Mouse (Mus musculus): ENCODE results near the gene Acadl. TPM values are rescaled to one million over a fixed set of nuclear protein-coding genes. Genes with fewer than 3 reads are reported as not detected.

The Acadl gene
- total RNA-seq, 2 experiments from 2014 or later, result 425 to 522 TPM

GRCm38 (mm10) chr1:66792838-66793466 is 70.1 kb downstream of the Acadl start:
- DNase-seq (ENCODE audit: low spot score in 2 of 2), result no peak

GRCm38 (mm10) chr1:66782296-66782695 is 80.8 kb downstream of the Acadl start:
- DNase-seq (ENCODE audit: low spot score in 2 of 2), result no peak

GRCm38 (mm10) chr1:66781027-66781426 is 82.0 kb downstream of the Acadl start:
- DNase-seq (ENCODE audit: low spot score in 2 of 2), result no peak

Other genes with a start within 250 kb of the Acadl start
- gene Rpe, start 162.4 kb downstream of the Acadl start, total RNA-seq (2021), result 10 to 100 TPM; 46.8 to 53.7 TPM
- 10 to 100 TPM; 25.4 to 26.1 TPM for gene Kansl1l, start 45.7 kb downstream of the Acadl start, total RNA-seq (2021)
- gene Myl1, start 82.1 kb upstream of the Acadl start, total RNA-seq (2021), result 100 to 1,000 TPM; 165 to 468 TPM
- gene Lancl1, start 175.6 kb upstream of the Acadl start, total RNA-seq (2021), result 10 to 100 TPM; 64.4 to 65.7 TPM